ENCODE assay signal across 7 mouse cellular contexts in genomic region chr5:31697644-31698296, GRCm38 (mm10). TPM values are rescaled to one million over a fixed set of nuclear protein-coding genes. Genes with fewer than 3 reads are reported as not detected.
DNase-seq lines count a peak whose midpoint lies in the region; ATAC-seq lines count a peak whose summit lies in the region.

Gene Babam2, plus strand, starts transcription at chr5:31697684.

- no peaks in the 10 kb centered on the region for H3K9me3 ChIP-seq in embryonic facial prominence, embryonic 10.5 days
- H3K9me3 ChIP-seq in limb, embryonic 10.5 days (replicated peaks), result no peaks in the 10 kb centered on the region
- H3K9me3 ChIP-seq in midbrain, embryonic 13.5 days, result no peaks in the 10 kb centered on the region

- WGBS in embryonic facial prominence, embryonic 10.5 days, result under 1% methylated on average over 71 of the region's 71 CpGs
- under 1% methylated on average over 62 of the region's 71 CpGs for WGBS in limb, embryonic 10.5 days
- WGBS in midbrain, embryonic 13.5 days, result under 1% methylated on average over 70 of the region's 71 CpGs

- H3K4me2 ChIP-seq in midbrain, embryonic 13.5 days (replicated peaks), result peak within 1 kb of the TSS; percentile 80

- peak; percentile 96 for DNase-seq in adrenal gland, postnatal 10 days
- DNase-seq in embryonic facial prominence, embryonic 10.5 days (ENCODE audit: low spot score), result peak; percentile 95
- peak; percentile 91 for DNase-seq in kidney, adult 11 months
- peak; percentile 96 for DNase-seq in limb, embryonic 10.5 days (ENCODE audit: low spot score)
- DNase-seq in spleen, adult 12 weeks (ENCODE audit: low spot score), result peak; percentile 96

- H3K9ac ChIP-seq in midbrain, embryonic 13.5 days (replicated peaks), result peak within 1 kb of the TSS; percentile 85

- H3K27ac ChIP-seq in embryonic facial prominence, embryonic 10.5 days (replicated peaks), result peak within 1 kb of the TSS; percentile 93
- peak within 1 kb of the TSS; percentile 92 for H3K27ac ChIP-seq in limb, embryonic 10.5 days
- peak within 1 kb of the TSS; percentile 92 for H3K27ac ChIP-seq in midbrain, embryonic 13.5 days

- peak; percentile 69 for ATAC-seq in granulocyte monocyte progenitor cell, adult 5-6 weeks (replicated peaks; ENCODE audit: poor library complexity, severe bottlenecking)
- peak; percentile 98 for ATAC-seq in midbrain, embryonic 13.5 days

- H3K4me3 ChIP-seq in embryonic facial prominence, embryonic 10.5 days, result peak within 1 kb of the TSS; percentile 85
- peak within 1 kb of the TSS; percentile 78 for H3K4me3 ChIP-seq in limb, embryonic 10.5 days
- H3K4me3 ChIP-seq in midbrain, embryonic 13.5 days (replicated peaks), result peak within 1 kb of the TSS; percentile 79

- peaks cover 11% of the 10 kb centered on the region for H3K4me1 ChIP-seq in embryonic facial prominence, embryonic 10.5 days
- H3K4me1 ChIP-seq in limb, embryonic 10.5 days, result peaks cover 9% of the 10 kb centered on the region
- peaks cover 10% of the 10 kb centered on the region for H3K4me1 ChIP-seq in midbrain, embryonic 13.5 days (replicated peaks)

- no peaks in the 10 kb centered on the region for H3K27me3 ChIP-seq in embryonic facial prominence, embryonic 10.5 days (replicated peaks; ENCODE audit: low read depth, poor library complexity, severe bottlenecking)
- H3K27me3 ChIP-seq in limb, embryonic 10.5 days (ENCODE audit: low read depth, poor library complexity, severe bottlenecking), result no peaks in the 10 kb centered on the region
- no peaks in the 10 kb centered on the region for H3K27me3 ChIP-seq in midbrain, embryonic 13.5 days

- H3K36me3 ChIP-seq in embryonic facial prominence, embryonic 10.5 days (replicated peaks), result peaks cover 3% of the 10 kb centered on the region; the same call in 1 of the 2 replicates
- H3K36me3 ChIP-seq in limb, embryonic 10.5 days, result no peaks in the 10 kb centered on the region
- H3K36me3 ChIP-seq in midbrain, embryonic 13.5 days, result no peaks in the 10 kb centered on the region

RNA-seq across cellular contexts. Expression of gene Babam2, which starts in this region (rescaled TPM):
- 10 to 100 TPM; 55.8 to 84.3 TPM for total RNA-seq in adrenal gland, postnatal 10 days (2021)
- 47.0 and 51.7 TPM in 2 replicates for polyA plus RNA-seq in embryonic facial prominence, embryonic 10.5 days (2016; fragmentation: Nextera tagmentation; extraction: Ambion mirVana)
- 81.3 and 123 TPM in 2 replicates for total RNA-seq in granulocyte monocyte progenitor cell, adult 5-6 weeks (2014; fragmentation: Nextera tagmentation)
- 47.7 and 63.9 TPM in 2 replicates for total RNA-seq in granulocyte monocyte progenitor cell, adult 5-6 weeks (2017)
- polyA plus RNA-seq in limb, embryonic 10.5 days (2016; fragmentation: Nextera tagmentation; extraction: Ambion mirVana), result 35.7 and 37.0 TPM in 2 replicates
- polyA plus RNA-seq in midbrain, embryonic 13.5 days (2015; fragmentation: Nextera tagmentation; extraction: Ambion mirVana), result 63.4 and 64.7 TPM in 2 replicates

Comparison
In these comparisons a context has a peak if more than half of its experiments do, and no peak if none do; other contexts are left out.
1. Peak in every context shown above with its lines: DNase-seq, ATAC-seq, H3K4me3 ChIP-seq and H3K27ac ChIP-seq.